Mouse (Mus musculus) CD8-positive naive resting alpha-beta T cell, adult 2 months (primary cell): ENCODE data around the gene Plppr5.

ENCODE experiments used
- DNase-seq, 2 experiments: peaks; one replicate each; pipeline ENCODE4 v3.0.0; 2022; ENCODE audit warnings: low read depth in 2 of 2, low spot score in 2 of 2

Gene Plppr5

GRCm38 (mm10) chr3:117694736-117695135 lies 120.1 kb downstream of the Plppr5 start:
- no peak for DNase-seq

- DNase-seq, result no peak
Measured at GRCm38 (mm10) chr3:117696350-117696749, 121.7 kb downstream of the Plppr5 start.

DNA sequence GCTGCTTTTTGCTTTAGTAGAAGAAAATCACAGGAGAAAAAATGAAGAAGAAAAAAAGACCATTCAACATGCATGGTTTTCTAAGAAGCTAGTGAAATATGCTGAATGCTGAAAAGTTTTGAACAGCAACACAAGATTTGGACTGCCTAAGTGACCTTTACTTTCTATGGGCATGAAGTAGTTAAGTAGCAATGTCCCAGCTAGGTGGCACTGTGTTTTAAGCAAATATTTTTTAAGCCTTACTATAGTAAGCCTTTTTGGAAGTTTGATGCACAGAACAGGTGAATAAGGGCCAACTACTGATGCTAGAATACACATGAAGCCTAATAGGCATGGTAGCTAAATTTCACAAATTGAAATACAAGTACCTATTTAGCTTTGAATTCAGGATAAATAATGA lies 134.2 kb downstream of the Plppr5 start:
- DNase-seq, result no peak

DNA sequence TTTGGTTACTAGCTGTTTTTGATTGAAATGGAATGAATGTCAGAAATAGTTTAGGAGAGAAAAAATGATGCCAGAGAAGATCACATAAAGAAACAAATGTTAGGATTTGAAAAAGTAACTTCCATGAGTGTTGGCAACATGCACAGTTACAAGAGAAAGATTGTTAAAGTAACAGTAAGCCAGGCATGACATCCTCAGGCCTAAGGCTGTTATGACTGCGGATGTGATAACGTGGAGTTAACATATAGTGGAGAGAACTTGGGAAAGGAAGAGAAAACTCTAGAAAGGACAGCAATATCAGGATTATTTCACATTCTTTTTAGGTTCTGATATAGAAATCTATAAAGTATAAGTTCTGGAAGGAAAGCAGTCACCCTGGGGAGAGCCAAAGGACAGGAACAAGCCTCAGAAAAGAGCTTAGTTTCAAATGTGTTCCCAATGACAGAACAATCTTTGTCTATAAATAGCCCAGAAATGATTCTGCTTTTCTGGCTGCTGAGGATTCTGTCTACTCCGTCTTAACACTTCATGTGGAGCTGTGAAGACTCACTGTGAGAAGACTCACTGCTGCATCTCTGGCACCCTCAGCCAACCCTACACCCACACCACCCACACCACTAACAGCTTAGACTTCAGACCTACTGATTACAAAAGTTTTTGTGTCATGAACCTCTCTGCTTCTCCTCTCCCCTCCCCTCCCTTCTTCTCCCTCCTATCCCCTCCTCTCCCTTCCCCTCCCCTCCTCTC lies 142.1 kb downstream of the Plppr5 start:
- DNase-seq, result no peak

GRCm38 (mm10) chr3:117723390-117723789 lies 148.8 kb downstream of the Plppr5 start:
- no peak for DNase-seq

DNA sequence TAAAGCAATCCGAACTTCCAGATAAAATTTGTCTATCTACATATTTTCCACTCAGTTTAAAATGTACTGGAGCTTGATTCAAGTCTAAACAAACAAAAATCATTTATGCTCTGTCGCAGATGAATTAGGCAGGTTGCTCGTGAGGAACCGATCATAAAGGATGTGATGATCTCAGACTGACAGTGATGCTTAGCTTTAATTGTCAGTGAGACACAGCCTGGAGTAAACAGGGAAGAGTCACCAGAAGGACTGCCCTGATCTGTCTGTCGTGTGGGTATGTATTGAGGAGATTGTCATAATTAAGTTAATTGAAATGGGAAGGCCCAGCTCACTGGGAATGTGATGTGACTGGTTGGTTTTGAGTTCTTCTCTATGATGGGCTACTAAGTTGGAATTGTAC lies 149.9 kb downstream of the Plppr5 start:
- no peak for DNase-seq

DNA sequence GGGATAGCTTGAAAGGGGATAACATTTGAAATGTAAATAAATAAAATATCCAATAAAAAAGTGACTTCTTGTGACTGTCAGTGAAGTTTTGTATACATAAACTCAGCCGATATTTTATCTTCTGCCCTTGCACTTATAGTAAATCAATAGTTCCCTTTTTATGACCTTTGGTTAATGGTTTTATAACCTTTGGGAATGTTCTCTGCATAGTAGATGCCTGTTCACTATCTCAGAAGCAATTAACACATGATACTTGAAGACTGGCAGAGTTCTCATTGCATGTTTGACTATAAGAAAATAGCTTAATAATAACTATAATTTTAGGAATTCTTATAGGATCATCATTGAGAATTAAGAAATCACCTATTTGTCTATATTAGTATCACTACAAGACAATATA lies 150.9 kb downstream of the Plppr5 start:
- DNase-seq, result no peak

DNA sequence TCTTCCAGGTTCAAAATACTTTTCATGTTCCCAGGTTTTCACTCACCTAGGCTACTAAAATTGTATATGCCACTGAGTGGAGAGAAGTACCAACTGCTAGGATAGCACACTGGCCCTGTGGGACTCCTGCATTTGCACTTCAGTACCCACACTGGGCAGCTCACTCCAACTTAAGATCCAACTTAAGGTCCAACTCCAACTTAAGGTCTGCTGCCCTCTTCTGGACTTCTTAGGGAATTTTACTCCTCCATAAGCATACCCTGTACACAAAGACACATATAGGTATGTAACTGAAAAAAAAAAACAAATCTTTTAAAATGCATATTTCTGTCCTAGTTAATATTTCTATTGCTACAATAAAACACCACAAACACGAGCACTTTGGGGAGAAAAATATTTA lies 153.5 kb downstream of the Plppr5 start:
- DNase-seq, result no peak

- no peak for DNase-seq
Measured at GRCm38 (mm10) chr3:117729121-117730072, 154.8 kb downstream of the Plppr5 start.

DNA sequence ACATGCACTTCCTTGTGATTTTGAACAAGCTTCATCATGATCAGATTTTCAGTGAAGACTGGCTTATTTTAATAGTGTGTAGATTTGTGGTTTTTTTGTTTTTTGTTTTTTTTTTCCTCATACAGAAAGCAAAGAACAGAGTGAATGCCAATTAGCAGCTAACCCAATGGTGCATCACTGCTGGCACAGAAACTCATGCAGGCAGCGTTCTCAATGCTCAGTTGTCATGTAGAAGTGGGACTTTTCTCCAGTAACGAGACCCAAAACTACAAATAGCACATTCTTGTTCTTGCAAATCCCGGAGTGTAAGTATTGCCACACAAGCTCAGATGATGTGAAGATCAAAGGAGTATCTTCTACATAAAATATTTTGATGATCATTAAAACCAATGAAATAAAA lies 156.9 kb downstream of the Plppr5 start:
- no peak for DNase-seq

GRCm38 (mm10) chr3:117732661-117733060 lies 158.0 kb downstream of the Plppr5 start:
- no peak for DNase-seq
